Mouse (Mus musculus) 3134 (cell line): ENCODE measurements around the gene Ifitm3.

Experiments
- DNase-seq: peaks from one replicate; pipeline ENCODE4 v3.0.0-alpha.2; 2011; ENCODE audit warnings: low spot score; ENCODE audit not compliant: insufficient read length; ENCODE audit errors: extremely low read depth

The Ifitm3 gene

DNA sequence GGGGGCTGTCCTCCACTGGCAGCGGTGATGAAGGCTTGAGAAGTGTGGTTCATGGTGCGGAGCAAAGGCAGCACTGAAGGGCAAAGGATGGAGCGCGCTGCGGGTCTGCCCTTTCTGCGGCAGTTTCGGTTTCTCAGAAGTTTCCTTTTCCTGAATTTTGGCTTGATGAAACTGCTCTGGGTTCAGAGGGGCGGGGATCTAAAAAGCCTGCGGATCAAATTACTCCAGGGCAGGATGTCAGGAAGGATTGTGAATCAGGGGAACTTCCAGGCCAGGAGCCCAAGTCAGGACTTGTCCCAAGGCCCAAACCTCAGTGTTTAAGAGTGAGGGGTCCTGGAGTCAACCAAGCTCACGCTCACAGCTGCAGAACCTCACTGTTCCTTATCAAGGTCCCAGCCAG is at the start of gene Ifitm3:
Ifitm3 (minus strand) TSS at position 178 of the 400 bp plus-strand sequence.
- DNase-seq, result peak; percentile 71

DNA sequence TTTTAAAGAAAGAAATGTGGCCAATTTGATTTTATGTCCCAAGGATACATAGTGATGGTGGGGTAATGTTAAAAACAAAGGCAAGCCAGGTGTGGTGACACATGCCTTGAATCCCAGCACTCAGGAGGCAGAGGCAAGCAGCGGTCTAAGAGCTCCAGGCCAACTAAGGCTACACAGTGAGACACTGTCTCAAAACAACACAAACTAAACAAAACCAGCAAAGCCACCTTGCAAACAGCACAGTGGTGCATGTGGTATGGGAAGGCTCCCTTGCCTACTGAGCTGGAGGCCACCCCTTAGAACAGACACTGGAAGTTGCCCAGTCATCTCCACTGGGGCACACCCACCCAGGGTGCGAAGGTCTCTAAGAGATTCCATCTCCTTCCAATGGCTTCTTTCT is 49.4 kb upstream of the Ifitm3 start:
- DNase-seq, result no peak

DNA sequence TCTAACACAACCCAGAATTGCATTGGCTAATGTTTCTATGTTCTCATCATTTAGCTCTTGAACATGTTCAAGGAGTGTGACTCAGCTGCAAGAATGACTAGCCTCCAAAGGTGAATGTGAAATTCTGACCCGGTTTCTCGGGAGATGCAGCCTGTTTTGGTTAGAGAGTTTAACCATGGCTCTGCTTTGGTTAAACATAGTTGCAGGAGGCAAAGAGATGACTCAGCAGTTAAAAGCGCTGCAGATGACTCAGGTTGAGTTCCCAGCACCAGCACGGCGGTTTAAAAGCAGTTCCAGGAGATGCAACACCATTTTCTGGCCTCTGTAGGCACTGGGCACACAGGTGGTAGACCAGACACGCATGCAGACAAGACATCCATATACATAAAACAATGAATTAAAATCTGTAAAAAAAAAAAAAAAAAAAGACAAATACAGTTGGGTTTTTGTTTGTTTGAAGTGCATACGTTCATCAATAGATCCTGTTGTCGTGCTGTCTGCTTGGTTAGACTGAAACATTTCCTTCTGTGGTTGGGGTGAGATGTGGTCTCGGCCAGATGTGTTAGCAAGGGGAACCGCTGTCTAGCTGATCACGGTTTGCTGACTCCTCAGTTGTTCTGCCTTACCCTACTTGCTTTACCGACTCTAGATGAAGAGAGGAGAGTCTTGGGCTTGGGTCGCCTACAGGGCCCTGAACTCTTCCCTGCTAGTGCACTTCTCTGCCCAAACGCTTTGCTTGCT is 48.2 kb upstream of the Ifitm3 start:
- peak; percentile 22 for DNase-seq

DNA sequence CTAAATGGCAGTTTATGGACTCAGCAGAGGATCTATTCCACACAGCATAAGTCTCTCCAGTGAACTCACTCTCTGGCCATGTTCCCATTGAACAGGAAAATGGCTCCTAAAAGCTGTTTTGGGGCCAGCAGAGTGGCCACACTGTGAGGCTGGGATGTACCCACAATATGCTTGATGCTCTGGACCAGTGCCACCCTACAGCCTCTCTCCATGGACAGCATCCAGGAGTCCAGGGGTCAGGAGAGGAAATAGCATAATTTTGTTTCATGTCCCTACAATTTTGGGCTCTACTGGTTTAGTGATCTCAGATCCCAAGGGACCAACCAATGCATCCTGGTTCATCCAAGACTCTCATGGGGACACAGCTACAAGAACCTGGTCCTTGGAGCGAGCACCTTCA is 47.0 kb upstream of the Ifitm3 start:
- DNase-seq, result no peak

DNA sequence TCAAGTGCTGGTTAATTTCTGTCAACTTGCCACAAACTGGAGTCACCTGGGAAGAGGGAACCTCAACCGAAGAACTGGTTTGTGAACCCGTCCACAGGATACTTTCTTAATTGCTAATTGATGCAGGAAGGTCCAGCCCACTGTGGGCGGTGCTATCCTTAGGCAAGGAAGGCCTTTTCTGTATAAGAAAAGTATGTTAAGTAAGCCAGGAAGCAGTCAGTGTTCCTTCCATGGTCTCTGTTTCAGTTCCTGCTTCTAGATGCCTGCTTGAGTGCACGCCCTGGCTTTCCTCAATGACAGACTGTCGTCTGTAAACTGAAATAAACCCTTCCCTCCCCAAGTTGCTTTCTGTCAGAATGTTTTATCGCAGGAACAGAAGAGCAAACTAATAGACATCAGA is 46.4 kb upstream of the Ifitm3 start:
- no peak for DNase-seq

DNA sequence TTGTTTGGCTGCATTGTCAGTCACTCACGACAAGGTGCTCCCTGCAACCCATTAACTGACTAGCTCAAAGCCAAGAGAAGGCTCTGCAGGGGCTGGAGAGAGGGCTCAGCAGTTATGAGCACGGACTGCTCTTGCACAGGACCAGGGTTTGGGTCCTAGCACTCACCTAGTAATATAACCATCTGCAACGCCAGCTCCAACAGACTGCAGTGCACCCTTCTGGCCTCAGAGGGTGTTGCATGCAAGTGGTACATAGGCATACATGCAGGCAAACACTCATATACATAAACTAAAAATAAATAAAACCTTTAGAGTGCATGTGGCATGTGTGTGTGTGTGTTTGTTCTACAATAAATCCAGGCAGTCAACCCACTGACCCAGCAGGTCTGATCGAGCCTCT is 45.2 kb upstream of the Ifitm3 start:
- DNase-seq, result no peak

DNA sequence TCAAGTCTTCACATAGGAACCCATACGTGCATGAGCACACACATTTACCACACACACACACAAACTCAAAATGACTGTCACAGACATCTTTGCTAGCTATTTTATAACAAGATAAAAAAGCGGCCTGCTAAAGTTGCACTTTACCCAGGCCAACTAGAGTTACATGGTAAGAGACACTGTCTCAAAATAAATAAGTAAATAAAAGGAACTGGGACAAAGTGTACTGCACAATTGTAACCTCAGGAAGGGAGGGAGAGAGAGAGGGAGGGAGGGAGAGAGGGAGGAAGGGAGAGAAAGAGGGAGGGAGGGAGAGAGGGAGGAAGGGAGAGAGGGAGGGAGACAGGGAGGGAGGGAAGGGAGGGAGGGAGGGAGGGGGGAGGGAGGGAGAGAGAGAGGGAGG is 41.9 kb upstream of the Ifitm3 start:
- no peak for DNase-seq

DNA sequence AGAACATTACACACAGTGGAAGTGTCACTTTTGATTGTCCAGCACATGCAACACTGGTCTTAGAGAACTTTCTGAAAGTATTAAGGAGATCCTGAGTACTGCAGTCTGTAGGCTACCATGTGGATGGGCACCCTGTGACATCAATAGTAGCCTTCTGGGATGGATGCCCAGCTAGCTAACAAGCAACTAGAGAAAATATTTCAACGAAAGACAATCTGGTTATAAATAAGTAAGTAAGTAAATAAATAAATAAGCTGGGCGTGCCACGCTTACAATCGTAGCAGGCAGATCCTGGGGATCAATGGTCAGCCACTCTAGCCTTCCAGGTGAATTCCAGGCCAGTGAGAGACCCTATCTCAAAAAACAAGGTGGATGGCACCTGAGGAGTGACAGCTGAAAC is 41.4 kb upstream of the Ifitm3 start:
- no peak for DNase-seq

DNA sequence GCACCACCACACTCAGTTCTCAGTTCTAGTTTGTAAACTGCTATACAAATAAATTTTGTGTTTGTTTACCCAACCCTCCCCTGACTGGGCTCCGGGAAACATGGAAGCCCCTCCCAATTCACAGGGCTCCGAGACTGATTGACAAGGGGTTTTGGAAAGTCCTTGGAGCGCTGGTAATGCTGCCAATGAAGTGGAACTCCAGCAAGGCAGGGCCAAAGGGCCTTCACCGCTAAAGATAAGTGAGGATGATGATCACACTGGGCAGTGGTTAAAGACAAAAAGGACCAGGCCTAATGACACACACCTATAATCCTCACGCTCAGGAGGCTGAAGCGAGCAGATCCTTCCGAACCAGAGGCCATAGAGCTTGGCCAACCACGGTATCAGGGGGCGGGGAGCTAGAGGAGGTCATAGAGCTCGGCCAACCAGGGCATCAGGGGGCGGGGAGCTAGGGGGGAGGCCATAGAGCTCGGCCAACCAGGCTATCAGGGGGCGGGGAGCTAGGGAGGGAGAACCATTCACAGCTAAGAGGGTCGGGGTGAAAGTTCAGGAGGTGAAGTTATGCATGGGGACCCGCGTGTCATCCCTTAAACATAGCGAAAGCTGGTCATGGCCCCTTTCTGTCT is 40.6 kb upstream of the Ifitm3 start:
- no peak for DNase-seq

DNA sequence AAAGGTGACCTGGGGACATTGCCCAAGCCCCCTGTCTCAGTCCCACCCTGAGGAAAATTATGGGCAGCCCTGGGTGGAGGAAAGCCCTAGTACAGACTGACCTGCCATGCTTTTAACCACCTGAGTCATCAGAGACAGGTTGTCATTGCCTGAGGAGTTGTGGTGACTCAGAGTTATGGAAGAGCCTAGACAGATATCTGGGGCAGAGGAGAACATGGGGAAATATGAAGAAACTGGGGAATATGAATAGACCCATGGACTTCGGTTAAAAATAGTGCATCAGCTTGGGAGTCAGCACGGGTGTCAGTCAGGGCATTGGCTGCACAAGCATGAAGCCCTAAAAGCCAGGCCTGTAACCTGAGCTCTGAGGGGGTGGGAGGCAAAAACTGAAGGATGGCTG is 38.8 kb upstream of the Ifitm3 start:
- no peak for DNase-seq

DNA sequence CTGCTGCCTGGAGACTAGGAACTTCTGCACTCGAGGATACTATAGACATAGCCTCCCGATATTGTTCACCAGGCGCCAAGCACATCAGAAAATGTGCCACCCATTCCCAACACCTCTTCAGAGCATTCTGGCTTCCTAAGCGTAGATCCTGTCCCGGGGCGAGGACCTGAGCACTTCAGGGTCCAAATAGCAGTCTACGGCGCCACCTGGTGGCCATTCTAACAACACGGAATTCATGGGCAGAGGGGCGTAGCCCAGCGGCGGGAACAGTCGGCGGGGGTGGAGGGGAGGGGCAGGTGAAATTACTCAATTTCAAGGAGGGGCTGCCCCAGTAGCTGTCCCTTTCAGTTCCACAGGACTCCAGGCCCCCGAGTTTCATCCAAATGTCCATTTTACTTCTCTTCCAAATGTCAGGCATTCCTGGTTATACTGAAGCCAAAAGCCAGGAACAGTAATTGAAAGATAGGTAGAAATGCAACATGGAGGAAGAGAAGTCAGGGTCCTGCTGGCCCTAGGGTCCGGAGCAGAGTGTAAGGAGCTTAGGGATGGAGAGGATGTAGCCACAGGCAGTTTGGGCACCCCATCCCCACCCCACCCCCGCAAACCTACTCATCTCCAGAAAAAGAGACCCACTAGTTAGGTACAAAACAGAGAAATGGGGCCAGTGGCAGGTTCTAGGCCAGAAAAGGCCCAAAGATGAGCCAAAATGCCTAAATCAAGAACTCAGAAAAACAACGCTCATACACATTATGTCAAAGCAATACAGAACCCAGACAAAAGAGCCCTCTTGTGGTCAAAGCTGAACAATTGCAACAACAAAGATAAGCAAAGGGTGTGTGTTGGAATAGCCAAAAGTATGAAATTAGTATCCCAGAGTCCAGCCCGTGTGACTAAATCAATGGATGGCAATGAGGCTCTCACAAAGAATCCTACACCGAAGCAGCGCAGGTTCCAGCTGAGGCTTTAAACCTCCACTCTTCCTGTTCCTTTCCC is 38.0 kb upstream of the Ifitm3 start:
- peak; percentile 80 for DNase-seq

DNA sequence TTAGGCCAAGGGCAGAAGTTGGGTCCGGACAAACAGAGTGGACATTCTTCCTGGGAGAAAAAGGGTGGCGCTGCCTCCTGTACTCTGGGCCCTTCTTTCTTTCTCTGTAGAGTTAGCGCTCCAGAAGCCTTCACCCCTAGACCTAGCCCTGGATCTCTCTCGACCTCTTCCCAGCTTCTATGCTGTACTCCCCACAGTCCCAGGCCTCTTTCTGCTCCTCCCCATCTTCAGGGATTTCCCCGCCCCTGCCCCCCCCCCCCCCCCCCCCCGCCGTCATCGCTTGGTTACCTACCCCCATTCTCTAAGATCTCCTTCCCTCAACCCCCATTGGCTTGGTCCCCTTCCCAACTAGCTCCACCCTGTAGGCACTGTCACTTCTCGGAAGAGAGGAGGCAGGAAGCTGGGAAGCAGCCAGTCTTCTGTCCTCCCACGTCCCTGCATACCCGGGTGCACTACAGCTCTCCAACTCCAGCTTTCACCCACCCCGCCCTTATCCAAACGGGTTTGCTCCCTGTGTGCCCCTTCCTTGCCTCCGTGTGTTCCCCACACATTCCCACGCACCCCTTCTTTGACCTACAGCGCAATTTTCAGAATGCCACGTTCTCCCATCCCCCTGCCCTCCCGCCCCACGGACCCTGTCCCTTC is 37.1 kb upstream of the Ifitm3 start:
- peak; percentile 79 for DNase-seq

DNA sequence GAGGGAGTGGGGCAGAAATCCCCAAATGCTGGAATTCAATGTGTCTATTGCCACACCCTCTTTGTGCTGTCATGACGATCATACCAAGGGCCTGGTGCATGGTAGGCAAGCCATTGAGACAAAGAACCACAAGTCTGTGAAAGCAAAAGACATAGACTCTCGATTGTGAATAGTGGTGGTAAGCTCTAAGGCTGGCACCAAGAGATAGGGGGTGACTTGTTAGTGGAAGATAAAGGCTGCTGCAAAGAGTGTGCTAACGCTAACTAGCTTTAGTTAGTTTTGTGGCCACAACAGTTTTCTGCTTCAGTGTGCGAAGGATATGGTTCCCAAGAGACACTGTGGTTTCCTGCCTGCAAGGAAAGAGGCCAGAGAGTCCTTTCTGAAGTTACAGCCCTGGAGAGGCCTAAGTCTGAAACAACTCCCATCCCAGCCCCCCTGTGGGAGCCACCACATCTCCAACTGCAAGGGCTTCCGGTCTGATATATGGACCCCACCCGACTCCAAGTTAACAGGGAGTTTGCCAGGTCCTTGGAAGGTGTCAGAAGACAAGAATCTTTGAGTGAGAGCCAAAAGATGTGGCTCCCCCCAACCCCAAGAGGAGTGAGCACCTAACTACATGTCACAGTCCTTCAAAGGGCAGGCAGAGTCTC is 36.5 kb upstream of the Ifitm3 start:
- peak; percentile 59 for DNase-seq

DNA sequence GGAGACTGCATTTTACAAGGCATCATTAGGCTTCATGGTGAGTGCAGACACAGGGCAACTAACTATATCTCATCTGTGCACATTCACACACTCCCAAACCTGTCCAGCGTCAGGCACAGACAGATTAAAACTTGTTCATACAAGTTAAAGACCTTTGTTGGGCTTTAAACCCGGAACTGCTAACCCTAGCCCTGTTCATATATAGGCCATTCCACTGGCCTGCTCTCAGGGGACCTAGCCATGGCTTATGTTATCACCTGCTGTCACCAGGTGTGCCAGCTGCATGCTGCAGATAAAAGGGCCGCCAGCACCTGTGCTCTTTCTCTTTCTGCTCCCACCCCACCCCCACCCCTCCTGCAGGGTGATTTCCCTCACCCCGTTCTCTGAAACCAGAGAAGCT is 32.0 kb upstream of the Ifitm3 start:
- DNase-seq, result no peak

DNA sequence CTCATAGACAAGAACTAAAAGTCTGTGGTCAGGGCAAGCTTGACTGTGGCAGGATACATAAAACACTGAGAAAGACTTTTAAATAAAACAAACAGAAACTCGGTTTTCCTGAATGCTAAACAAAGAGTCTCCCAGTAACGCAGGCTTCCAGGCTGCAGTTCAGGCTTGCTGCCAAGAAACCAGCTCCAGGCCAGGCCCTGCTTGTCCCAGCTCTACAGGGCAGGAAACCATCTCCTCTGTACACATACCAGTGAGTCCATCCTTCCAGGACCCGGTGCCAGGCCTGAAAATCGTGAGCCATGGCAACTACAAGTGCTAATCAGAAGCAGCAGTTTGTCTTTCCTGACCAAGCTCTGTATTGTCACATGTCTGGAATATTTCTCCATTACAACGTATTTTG is 31.1 kb upstream of the Ifitm3 start:
- DNase-seq, result peak; percentile 54

DNA sequence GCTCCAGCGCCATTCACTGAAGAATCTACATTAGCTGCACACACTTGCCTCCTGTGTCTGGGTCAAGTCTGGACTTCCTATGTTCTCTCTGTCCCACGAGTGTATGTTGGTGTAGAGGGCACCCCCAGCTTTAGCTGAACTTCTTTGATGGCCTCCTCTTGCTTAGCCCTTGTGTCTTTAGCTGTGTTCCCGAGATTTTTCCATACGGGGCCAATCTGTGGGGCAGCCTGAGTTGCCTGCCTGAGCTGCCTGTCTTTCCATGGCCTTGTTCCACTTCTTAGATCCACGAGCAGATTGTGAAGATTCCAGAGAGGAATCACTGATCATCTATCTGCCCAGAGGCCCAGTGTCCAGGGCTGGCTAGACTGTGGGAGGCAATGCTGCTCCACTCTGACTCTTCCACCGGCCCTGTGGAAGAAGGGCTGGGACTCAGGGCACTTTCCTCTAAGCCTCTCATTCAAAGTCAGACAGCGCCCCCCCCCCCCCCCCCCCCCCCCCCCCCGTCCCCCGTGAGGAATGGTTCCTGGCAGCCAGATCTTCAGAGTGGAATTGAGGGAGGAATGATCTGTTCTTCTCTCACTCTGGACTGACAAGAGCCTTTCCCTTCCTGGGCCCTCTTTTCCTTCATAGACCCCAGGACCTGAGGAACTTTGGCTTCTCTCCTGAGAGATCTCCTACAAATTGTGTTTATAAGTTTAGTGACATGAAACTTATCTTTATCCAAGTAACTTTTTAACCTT is 30.5 kb upstream of the Ifitm3 start:
- DNase-seq, result no peak

DNA sequence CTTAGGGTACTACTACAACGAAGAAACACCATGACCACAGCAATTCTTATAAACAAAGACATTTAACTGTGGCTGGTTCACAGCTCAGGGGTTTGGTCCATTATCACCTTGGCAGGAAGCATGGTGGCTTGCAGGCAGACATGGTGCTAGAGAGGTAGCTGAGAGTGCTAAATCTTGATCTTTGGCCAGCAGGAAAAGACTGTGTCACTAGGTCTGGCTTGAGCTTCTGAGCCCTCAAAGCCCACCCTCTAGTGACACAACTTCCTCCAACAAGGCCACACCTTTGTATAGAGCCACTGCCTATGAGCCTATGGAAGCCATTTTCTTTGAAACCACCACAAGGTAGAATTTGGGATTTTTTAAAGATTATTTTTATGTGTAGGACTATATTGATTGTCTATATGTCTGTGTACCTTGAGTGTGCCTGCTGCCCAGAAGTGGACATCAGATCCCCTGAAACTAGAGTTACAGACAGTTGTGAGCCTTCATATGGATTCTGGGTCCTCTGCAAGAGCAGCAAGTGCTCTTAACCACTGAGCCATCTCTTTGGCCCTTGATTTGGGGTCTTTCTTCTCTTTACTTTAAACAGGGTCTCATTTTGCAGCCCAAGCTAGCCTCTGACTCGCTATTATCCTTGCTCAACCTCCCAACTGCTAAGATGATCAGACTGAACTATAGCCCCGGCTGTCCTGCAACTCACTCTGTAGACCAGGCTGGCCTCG is 29.0 kb upstream of the Ifitm3 start:
- DNase-seq, result no peak

DNA sequence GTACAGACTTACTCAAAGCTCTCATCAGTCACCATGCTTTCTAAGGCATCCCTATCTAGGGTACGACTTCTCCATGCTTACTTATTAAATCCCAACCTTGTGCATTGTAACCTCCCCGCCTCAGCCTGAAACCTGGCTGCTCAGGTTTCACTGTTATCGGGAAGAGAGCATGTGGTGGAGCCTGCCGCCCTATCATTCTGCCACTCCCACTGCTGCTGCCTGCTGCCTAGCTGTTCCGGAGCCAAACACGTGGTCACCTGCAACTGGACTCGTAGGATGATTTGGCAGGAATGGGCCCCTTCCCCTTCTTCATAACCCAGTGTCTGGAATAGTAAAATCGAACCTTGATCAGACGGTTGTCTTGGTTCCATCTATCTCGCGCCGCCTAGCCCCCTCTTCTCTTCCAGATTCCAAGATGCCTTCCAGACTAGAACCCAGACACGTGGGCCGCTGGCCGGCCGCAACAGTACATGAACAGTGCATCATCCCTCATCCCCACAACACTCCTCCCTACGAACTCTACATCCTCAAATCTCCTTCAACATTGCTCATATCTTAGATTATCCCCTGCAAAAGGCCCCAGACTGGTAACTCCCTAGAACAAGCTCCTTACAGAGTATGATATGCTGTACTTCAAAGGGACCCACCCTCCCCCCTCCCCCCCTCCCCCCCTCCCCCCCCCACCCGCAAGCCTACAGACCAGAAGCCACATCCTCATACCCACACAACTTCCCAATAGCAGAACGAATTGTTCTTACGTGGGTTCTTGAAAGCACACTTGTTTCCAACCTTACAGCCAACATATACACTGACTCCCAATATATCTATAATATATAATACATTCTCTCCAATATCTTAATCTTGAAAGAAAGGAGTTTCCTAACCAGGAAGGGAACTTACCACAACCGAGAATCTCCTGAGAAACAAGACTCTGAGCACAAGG is 27.8 kb upstream of the Ifitm3 start:
- no peak for DNase-seq
